Mouse (Mus musculus) lung, adult 2 months (tissue): ENCODE measurements around the gene Aldoc. TPM values are rescaled to one million over a fixed set of nuclear protein-coding genes. Genes with fewer than 3 reads are reported as not detected.

Experiments used
- DNase-seq: peaks from one replicate; pipeline ENCODE4 v3.0.0; 2022
- H3K4me1 ChIP-seq: fragments of 200-500 bp; 2 replicates; pipeline ENCODE4 v1.6.1; 2011; ENCODE audit warnings: low read length; ENCODE audit not compliant: control insufficient read depth, insufficient read depth
- H3K4me3 ChIP-seq: fragments of 200-500 bp; replicated peaks from 2 replicates; pipeline ENCODE3; 2011; ENCODE audit warnings: low read depth, mild to moderate bottlenecking, control low read depth, low read length; ENCODE audit errors: extremely low read depth
- CTCF ChIP-seq: fragments of 200-500 bp; IDR thresholded peaks from 2 replicates; pipeline ENCODE4 v1.5.1; 2011; ENCODE audit warnings: mild to moderate bottlenecking, low read length, control low read depth; ENCODE audit not compliant: insufficient read depth
- POLR2A ChIP-seq: fragments of 200-500 bp; IDR thresholded peaks from 2 replicates; pipeline ENCODE4 v1.6.1; 2011; ENCODE audit warnings: low read depth, mild to moderate bottlenecking, control low read depth, low read length, borderline replicate concordance; ENCODE audit errors: extremely low read depth
- WGBS: fragments of 180-500 bp; shearing (Covaris S2); methylation state at CpG from one replicate; pipeline ENCODE4 v1.1.7; 2018; 5-methylcytosine and 5-hydroxymethylcytosine counted together
- polyA plus RNA-seq: library from polyadenylated mRNA; depleted of rRNA; stranded (reverse); fragments of >200 nt; gene quantifications from 2 replicates; pipeline ENCODE4 v1.2.3, GENCODE M21; 2012

The Aldoc gene
- polyA plus RNA-seq, 1 experiment: 10.4 TPM

DNA sequence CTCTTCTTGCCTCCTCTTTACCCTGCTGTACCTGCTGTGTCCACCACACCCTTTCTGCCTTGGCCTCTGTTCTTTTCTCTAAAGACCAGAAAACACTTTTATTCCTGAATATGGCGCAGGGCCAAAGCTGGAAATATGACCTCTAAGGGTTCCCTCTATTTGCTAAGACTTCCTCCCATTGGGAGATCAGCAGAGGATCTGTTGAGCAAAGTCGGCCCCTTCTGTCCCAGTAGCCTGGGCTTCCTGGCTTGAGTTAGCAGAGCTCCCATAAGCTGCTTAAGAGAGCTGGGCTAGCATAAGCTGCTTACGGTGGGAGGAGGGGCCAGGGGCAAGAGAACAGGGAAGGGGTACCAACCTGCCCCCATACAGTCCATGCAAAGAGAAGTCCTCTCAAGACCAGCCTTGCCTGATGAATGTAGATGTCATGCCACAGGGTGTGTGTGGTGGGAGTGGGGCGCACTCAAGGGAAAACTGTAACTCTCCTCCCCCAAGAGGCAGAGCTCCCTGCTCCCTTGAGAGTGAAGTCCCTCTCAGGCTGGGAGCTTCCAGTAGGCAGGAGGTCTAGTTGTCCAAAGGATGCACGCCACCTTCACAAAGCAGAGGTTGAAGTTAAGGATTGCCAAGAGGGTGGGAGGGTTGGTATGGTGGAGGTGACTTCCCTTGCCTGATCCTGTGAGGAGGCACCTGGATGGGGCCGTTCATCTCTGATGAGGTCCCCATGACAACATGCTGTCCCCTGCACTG is 23.7 kb downstream of the Aldoc start:
- DNase-seq: no peak
- H3K4me1 ChIP-seq: peaks cover 9% of the 10 kb centered on the region
- no peak overlapping the region for H3K4me3 ChIP-seq
- WGBS: 76% methylated on average over 6 of the region's 6 CpGs
- no peak for TF ChIP-seq POLR2A
- no peak for TF ChIP-seq CTCF

GRCm38 (mm10) chr11:78347070-78347754 is 24.4 kb downstream of the Aldoc start:
- peak; percentile 70 for DNase-seq
- Histone ChIP-seq H3K4me3 (no peak overlapping the region), H3K4me1 (peaks cover 9% of the 10 kb centered on the region)
- WGBS: 91% methylated on average over 10 of the region's 10 CpGs
- peak; percentile 83 for TF ChIP-seq CTCF
- no peak for TF ChIP-seq POLR2A

DNA sequence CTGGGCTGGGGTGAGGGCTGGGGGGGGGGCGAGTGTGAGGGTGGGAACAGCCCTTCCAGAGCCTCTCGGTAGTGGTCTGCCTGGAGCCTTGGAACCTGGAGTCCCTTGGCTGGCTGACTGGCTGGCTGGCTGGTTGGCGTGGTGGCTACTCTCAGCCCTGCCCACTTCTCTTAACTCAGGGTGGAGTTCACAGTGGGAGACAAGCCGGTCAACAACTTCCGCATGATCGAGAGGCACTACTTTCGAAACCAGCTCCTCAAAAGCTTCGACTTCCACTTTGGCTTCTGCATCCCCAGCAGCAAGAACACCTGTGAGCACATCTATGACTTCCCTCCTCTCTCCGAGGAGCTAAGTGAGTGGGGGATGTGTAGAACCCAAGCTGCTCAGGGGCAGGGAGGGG is 25.1 kb downstream of the Aldoc start:
- Histone ChIP-seq H3K4me1 (peaks cover 9% of the 10 kb centered on the region), H3K4me3 (no peak overlapping the region)

GRCm38 (mm10) chr11:78348474-78348873 is 25.7 kb downstream of the Aldoc start:
- Histone ChIP-seq H3K4me3 (no peak overlapping the region), H3K4me1 (peaks cover 9% of the 10 kb centered on the region)

More for the DNA sequence above, 25.1 kb downstream of the Aldoc start:
- no peak for DNase-seq
- no peak for TF ChIP-seq CTCF
- TF ChIP-seq POLR2A: no peak
- 62% methylated on average over 9 of the region's 9 CpGs for WGBS

DNA sequence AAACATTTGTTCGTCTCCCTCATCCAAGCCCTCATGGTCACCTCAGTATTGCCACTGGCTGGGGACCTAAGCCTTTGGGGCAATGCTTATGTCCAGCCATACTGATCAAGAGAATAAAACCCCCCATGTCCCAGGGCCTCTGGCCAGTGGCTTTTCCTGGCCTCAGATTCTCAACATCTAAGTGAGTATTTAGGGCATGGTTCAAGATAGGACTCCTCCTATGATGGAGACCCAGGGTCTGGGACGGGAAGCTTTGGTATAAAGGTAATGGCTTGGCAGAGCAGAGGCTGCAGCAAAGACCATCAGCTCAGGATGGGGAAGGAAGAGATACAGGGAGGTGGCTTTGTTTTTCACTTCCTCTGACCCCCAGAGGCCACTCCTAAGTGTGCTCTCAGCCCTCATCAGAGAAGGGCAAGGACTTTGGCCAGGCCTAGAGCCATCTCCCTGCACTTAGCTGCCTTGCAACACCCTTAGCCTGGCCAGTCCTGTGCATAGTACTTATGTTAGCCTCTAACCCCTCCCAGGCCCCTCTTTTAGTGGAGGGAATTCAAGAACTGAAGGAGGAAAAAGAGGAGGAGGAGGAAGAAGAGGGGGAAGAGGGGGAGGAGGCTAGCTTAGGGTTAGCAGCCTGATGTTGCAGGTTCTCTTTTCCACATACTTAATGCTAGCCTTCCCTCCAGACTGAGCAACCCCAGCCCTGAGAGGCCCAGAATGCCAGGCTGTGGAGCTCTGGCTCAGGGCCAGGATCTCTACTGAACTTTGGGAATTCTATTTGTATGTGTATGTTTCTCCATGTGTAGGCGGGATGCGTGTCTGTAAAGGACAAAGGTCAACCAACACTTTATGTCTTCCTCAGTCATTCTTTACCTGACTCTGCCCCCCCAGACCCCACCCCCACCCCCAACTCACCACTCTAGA is 26.9 kb downstream of the Aldoc start:
- no peak for TF ChIP-seq CTCF
- no peak for TF ChIP-seq POLR2A
- Histone ChIP-seq H3K4me3 (no peak overlapping the region), H3K4me1 (peaks cover 5% of the 10 kb centered on the region; the same call in 1 of the 2 replicates)
- WGBS: 70% methylated on average over 4 of the region's 4 CpGs
- DNase-seq: no peak

More at GRCm38 (mm10) chr11:78348474-78348873, 25.7 kb downstream of the Aldoc start:
- WGBS: 61% methylated on average over 7 of the region's 7 CpGs
- TF ChIP-seq CTCF (no peak), POLR2A (no peak)
- no peak for DNase-seq

DNA sequence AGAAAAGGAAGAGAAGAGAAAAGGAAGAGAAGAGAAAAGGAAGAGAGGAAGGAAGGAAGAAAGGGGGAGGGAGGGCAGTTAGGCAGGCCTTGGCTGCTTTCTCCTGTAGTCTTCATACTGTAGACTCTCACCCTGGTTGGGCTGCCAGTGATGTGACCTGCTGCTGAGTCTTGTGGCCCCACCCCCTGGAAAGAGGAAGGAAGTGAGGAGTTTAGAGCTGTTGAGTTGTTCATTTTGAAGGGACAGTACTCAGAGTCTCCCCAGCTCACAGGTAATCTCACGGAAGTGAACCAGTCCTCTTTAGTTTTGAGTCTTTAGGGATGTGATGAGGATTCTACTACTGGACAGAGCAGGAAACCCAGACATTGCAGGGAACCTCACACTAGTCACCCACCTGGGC is 30.3 kb downstream of the Aldoc start:
- no peak for DNase-seq
- WGBS: 58% methylated on average over 1 of the region's 1 CpGs

DNA sequence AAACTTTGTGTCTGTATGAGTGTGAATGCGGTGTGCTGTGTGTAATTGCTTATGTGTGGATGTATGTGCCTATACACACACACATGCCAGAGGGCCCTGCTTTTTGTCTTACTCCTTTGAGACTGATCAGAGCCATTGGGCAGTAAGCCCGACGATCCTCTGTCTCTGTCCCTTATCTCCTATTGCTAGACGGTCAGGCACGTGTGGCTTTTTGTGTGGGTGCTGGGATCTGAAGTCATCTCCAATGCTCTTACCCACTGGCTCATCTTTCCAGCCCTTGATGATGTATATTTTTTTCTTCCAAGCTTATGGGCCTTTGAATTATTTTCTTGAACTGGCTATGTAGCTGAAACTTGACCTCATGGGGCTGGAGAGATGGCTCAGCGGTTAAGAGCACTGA is 32.1 kb downstream of the Aldoc start:
- TF ChIP-seq CTCF: no peak
- no peak for TF ChIP-seq POLR2A
- Histone ChIP-seq H3K4me3 (no peak overlapping the region), H3K4me1 (no peaks in the 10 kb centered on the region)
- no peak for DNase-seq
- WGBS: 90% methylated on average over 6 of the region's 6 CpGs

More for the DNA sequence above, 30.3 kb downstream of the Aldoc start:
- Histone ChIP-seq H3K4me1 (no peaks in the 10 kb centered on the region), H3K4me3 (no peak overlapping the region)
- TF ChIP-seq CTCF (no peak), POLR2A (no peak)

GRCm38 (mm10) chr11:78355471-78356238 is 32.9 kb downstream of the Aldoc start:
- TF ChIP-seq POLR2A (no peak), CTCF (peak; percentile 79)
- DNase-seq: peak; percentile 66
- whole genome bisulfite sequencing: 38% methylated on average over 4 of the region's 4 CpGs
- H3K4me1 ChIP-seq: peaks cover 2% of the 10 kb centered on the region; the same call in 1 of the 2 replicates
- no peak overlapping the region for H3K4me3 ChIP-seq

- DNase-seq: no peak
- TF ChIP-seq POLR2A: no peak
- TF ChIP-seq CTCF: peak; percentile 71
- 28% methylated on average over 22 of the region's 22 CpGs for WGBS
- Histone ChIP-seq H3K4me1 (peaks cover 2% of the 10 kb centered on the region; the same call in 1 of the 2 replicates), H3K4me3 (no peak overlapping the region)
Measured at GRCm38 (mm10) chr11:78358330-78359007, 35.7 kb downstream of the Aldoc start.
